14 mouse cellular contexts compared by ENCODE assay signal in genomic region chr1:162225621-162226147, GRCm38 (mm10).
DNase-seq lines count a peak whose midpoint lies in the region; ATAC-seq and TF ChIP-seq lines count a peak whose summit lies in the region.
"Had no signal": no experiment of that assay in that cellular context is flagged by ENCODE, and none has a peak within 500 bp of the region (broad histone marks: within the 10 kb centered on the region; RNA-seq: fewer than 3 reads in every experiment).

No protein-coding gene starts in this region.

- no peaks in the 10 kb centered on the region for H3K36me3 ChIP-seq in hindbrain, embryonic 12.5 days
- no peaks in the 10 kb centered on the region for H3K36me3 ChIP-seq in hindbrain, embryonic 14.5 days (replicated peaks; ENCODE audit: control insufficient read depth, insufficient read depth)
- peaks cover 31% of the 10 kb centered on the region for H3K36me3 ChIP-seq in C2C12 (ENCODE audit: control insufficient read depth, insufficient read depth)
- peaks cover 23% of the 10 kb centered on the region for H3K36me3 ChIP-seq in limb, embryonic 10.5 days
- H3K36me3 ChIP-seq: G1E had no signal

- H3K27ac ChIP-seq in hindbrain, embryonic 12.5 days = peak overlapping the region; percentile 26; the same call in 1 of the 2 replicates
- no peak overlapping the region for H3K27ac ChIP-seq in hindbrain, embryonic 14.5 days
- H3K27ac ChIP-seq in limb, embryonic 10.5 days = peak overlapping the region; percentile 63

- H3K79me2 ChIP-seq in C2C12 (ENCODE audit: control insufficient read depth, insufficient read depth) = peaks cover 29% of the 10 kb centered on the region

- H3K27me3 ChIP-seq in hindbrain, embryonic 12.5 days = no peaks in the 10 kb centered on the region
- H3K27me3 ChIP-seq in hindbrain, embryonic 14.5 days (ENCODE audit: control insufficient read depth, insufficient read depth, low read length) = no peaks in the 10 kb centered on the region
- no peaks in the 10 kb centered on the region for H3K27me3 ChIP-seq in C2C12 (ENCODE audit: control insufficient read depth, insufficient read depth, insufficient read length)
- H3K27me3 ChIP-seq in limb, embryonic 10.5 days (ENCODE audit: low read depth, poor library complexity, severe bottlenecking) = no peaks in the 10 kb centered on the region

- no peak for DNase-seq in hindbrain, embryonic 14.5 days (ENCODE audit: low spot score)
- DNase-seq in adipocyte (ENCODE audit: low spot score) = peak; percentile 48
- DNase-seq in limb, embryonic 10.5 days (ENCODE audit: low spot score) = peak; percentile 53
- no peak for DNase-seq in urinary bladder, postnatal 36 days (ENCODE audit: low spot score in 2 of 2)
- no peak for DNase-seq in retina, postnatal 1 day
- DNase-seq in cerebellum, postnatal 4 days (ENCODE audit: low spot score in 2 of 2) = no peak
- DNase-seq: layer of hippocampus, postnatal 36 days; liver, postnatal 0 days; midbrain, embryonic 14.5 days; thymus, postnatal 4 days had no signal

- WGBS in hindbrain, embryonic 12.5 days = 75% methylated on average over 7 of the region's 7 CpGs
- 85% methylated on average over 7 of the region's 7 CpGs for WGBS in hindbrain, embryonic 14.5 days
- WGBS in limb, embryonic 10.5 days = 77% methylated on average over 7 of the region's 7 CpGs

- TF ChIP-seq CTCF in C2C12 (IDR thresholded peaks at IDR 0.05; ENCODE audit: control insufficient read depth, insufficient read depth, insufficient read length) = no peak

- H3K4me3 ChIP-seq in hindbrain, embryonic 12.5 days = no peak overlapping the region
- no peak overlapping the region for H3K4me3 ChIP-seq in hindbrain, embryonic 14.5 days (replicated peaks; ENCODE audit: low read length)
- no peak overlapping the region for H3K4me3 ChIP-seq in C2C12 (ENCODE audit: insufficient read depth, poor library complexity, severe bottlenecking)
- H3K4me3 ChIP-seq in limb, embryonic 10.5 days = no peak overlapping the region

- H3ac ChIP-seq in C2C12 (ENCODE audit: control insufficient read depth, insufficient read length, low read depth) = no peak overlapping the region

- H3K4me1 ChIP-seq in hindbrain, embryonic 12.5 days = 0 out of 2 replicates have a peak, but pooled peaks cover 4% of the 10 kb centered on the region
- H3K4me1 ChIP-seq in hindbrain, embryonic 14.5 days (replicated peaks; ENCODE audit: control insufficient read depth, insufficient read depth, low read length) = no peaks in the 10 kb centered on the region
- peaks cover 28% of the 10 kb centered on the region for H3K4me1 ChIP-seq in limb, embryonic 10.5 days

- H3K4me2 ChIP-seq in hindbrain, embryonic 12.5 days (replicated peaks) = no peak overlapping the region
- no peak overlapping the region for H3K4me2 ChIP-seq in hindbrain, embryonic 14.5 days (replicated peaks)

- no peak overlapping the region for H3K9ac ChIP-seq in hindbrain, embryonic 12.5 days
- H3K9ac ChIP-seq in hindbrain, embryonic 14.5 days = no peak overlapping the region
- H3K9ac ChIP-seq: liver, postnatal 0 days had no signal

- H3K9me3 ChIP-seq in hindbrain, embryonic 12.5 days (replicated peaks) = no peaks in the 10 kb centered on the region
- no peaks in the 10 kb centered on the region for H3K9me3 ChIP-seq in hindbrain, embryonic 14.5 days (ENCODE audit: control insufficient read depth, low read length)
- H3K9me3 ChIP-seq in limb, embryonic 10.5 days (replicated peaks) = no peaks in the 10 kb centered on the region
- H3K9me3 ChIP-seq: G1E had no signal

- ATAC-seq in hindbrain, embryonic 12.5 days (ENCODE audit: low FRiP score) = no peak
- no peak for ATAC-seq in hindbrain, embryonic 14.5 days (ENCODE audit: low FRiP score)
- ATAC-seq: hindbrain, embryonic 16.5 days; liver, postnatal 0 days had no signal

- H3K79me3 ChIP-seq in C2C12 (ENCODE audit: low read depth) = peaks cover 21% of the 10 kb centered on the region

TF ChIP-seq in C2C12, 6 proteins besides CTCF, POLR2A, EP300 and RAD21:
- TF ChIP-seq MYOD1 (IDR thresholded peaks at IDR 0.05; ENCODE audit: control insufficient read depth, insufficient read length, low read depth) (peak; percentile 90), FOSL1 (IDR thresholded peaks at IDR 0.05; ENCODE audit: insufficient read depth, low read length, poor library complexity, severe bottlenecking) (peak; percentile 15), CEBPB (IDR thresholded peaks at IDR 0.05; ENCODE audit: low read depth) (peak; percentile 22), MAX (IDR thresholded peaks at IDR 0.05) (no peak), USF1 (IDR thresholded peaks at IDR 0.05; ENCODE audit: low read depth) (no peak)

Comparison
In these comparisons a context has a peak if more than half of its experiments do, and no peak if none do; other contexts are left out.
1. DNase-seq: peak in adipocyte (single experiment) and limb, embryonic 10.5 days (single experiment); none in hindbrain, embryonic 14.5 days (single experiment), urinary bladder, postnatal 36 days (0 of 2), retina, postnatal 1 day (single experiment) and cerebellum, postnatal 4 days (0 of 2).